Mouse (Mus musculus) spleen, adult 2 months (tissue): ENCODE measurements around the gene Atp1b1. TPM values are rescaled to one million over a fixed set of nuclear protein-coding genes. Genes with fewer than 3 reads are reported as not detected.

Source experiments
- DNase-seq, 2 experiments: peaks; one replicate each; pipeline versions ENCODE4 v3.0.0 to v3.0.0-alpha.2; 2012 to 2021; ENCODE audit warnings: low spot score in 2 of 2, low read depth in 1 of 2
- H3K27ac ChIP-seq: fragments of 200-500 bp; 2 replicates; pipeline ENCODE4 v1.5.1; 2012; ENCODE audit warnings: low read length, inconsistent platforms; ENCODE audit not compliant: insufficient read depth
- H3K27me3 ChIP-seq: fragments of 200-500 bp; 2 replicates; pipeline ENCODE4 v1.6.1; 2012; ENCODE audit warnings: mild to moderate bottlenecking, moderate library complexity, low read length, inconsistent platforms; ENCODE audit not compliant: control insufficient read depth, insufficient read depth
- H3K36me3 ChIP-seq: fragments of 200-500 bp; 2 replicates; pipeline ENCODE4 v1.6.1; 2012; ENCODE audit warnings: mild to moderate bottlenecking, low read length, inconsistent platforms; ENCODE audit not compliant: control insufficient read depth, insufficient read depth
- H3K4me1 ChIP-seq: fragments of 200-500 bp; 2 replicates; pipeline ENCODE4 v1.6.1; 2011; ENCODE audit warnings: inconsistent platforms; ENCODE audit not compliant: control insufficient read depth, insufficient read depth, insufficient read length
- H3K4me3 ChIP-seq: fragments of 200-500 bp; 2 replicates; pipeline ENCODE4 v1.5.1; 2011; ENCODE audit warnings: mild to moderate bottlenecking, inconsistent platforms; ENCODE audit not compliant: insufficient read depth, insufficient read length; ENCODE audit errors: extremely low read depth
- CTCF ChIP-seq: fragments of 200-500 bp; IDR thresholded peaks from 2 replicates; pipeline ENCODE4 v1.5.1; 2011; ENCODE audit warnings: mild to moderate bottlenecking, inconsistent platforms; ENCODE audit not compliant: insufficient read depth, insufficient read length, insufficient replicate concordance; ENCODE audit errors: extremely low read depth
- POLR2A ChIP-seq: fragments of 200-500 bp; IDR thresholded peaks from 2 replicates; pipeline ENCODE4 v1.6.1; 2011; ENCODE audit warnings: low read depth, low read length, inconsistent platforms
- WGBS: fragments of 180-500 bp; shearing (Covaris S2); methylation state at CpG from one replicate; pipeline ENCODE4 v1.1.7; 2018; 5-methylcytosine and 5-hydroxymethylcytosine counted together
- polyA plus RNA-seq: library from polyadenylated mRNA; depleted of rRNA; stranded (reverse); fragments of >200 nt; gene quantifications from 2 replicates; pipeline ENCODE4 v1.2.3, GENCODE M21; 2012

The Atp1b1 gene
- polyA plus RNA-seq, 1 experiment = 11.2 TPM

DNA sequence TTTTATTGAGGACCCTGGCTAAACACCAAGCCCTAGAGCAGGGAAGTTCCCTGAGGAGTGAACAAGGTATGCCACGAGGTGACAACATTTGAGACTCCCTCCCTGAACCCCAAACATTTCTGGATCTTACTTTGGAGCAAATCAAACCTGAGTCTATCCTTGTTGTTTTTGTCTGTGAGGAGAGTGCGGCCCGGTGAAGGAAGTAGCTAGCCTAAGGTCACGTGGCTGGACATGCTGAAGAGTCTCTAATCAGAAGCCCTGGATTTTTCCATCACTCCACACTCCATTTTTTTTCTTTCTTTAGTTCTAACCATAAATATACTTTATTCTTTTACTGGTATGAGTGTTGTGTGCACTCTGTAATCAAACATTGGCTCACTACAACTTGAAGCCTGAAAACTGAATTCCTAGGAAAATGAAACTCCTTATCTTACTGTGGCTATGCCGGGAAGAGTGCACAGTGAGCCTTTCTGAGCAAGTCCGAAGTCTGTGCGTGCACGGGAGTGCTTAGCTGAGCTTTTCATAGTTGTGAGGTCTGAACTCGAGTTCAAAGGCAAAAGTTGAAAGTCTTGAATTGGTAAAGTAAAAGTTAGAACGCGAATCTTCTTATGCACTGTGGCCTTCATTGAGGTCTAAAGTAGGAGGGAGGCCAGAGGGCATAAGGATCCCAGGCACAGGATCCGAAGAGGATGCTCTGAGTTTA lies 41.3 kb downstream of the Atp1b1 start:
- Histone ChIP-seq H3K36me3 (no peaks in the 10 kb centered on the region), H3K4me1 (peaks cover 4% of the 10 kb centered on the region; the same call in 1 of the 2 replicates), H3K4me3 (no peak overlapping the region), H3K27ac (no peak overlapping the region), H3K27me3 (no peaks in the 10 kb centered on the region)
- DNase-seq = no peak
- 88% methylated on average over 12 of the region's 12 CpGs for WGBS
- TF ChIP-seq CTCF (no peak), POLR2A (no peak)

DNA sequence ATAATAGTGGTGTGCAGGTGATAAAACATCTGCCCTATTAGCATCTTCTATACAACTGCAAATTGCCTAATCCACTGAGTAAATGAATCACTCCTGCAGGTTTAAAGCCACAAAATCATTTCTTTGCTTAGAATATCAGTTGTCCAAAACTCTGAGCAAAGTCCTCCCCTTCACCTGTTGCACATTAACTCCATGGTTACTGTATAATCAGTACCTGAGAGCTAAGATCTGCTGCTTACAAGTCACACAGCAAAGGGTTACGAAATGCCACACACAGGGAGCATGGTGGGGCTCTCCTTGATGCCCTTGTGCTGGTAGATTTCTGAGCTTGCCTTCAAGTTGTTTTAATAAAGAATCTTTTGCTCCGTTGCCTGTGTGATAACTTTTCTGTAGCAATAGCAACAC lies 42.8 kb downstream of the Atp1b1 start:
- TF ChIP-seq POLR2A (no peak), CTCF (no peak)
- Histone ChIP-seq H3K36me3 (no peaks in the 10 kb centered on the region), H3K27me3 (no peaks in the 10 kb centered on the region), H3K4me1 (peaks cover 4% of the 10 kb centered on the region; the same call in 1 of the 2 replicates), H3K4me3 (no peak overlapping the region), H3K27ac (no peak overlapping the region)
- WGBS = 97% methylated on average over 2 of the region's 2 CpGs
- DNase-seq = no peak

- Histone ChIP-seq H3K36me3 (no peaks in the 10 kb centered on the region), H3K4me1 (peaks cover 4% of the 10 kb centered on the region; the same call in 1 of the 2 replicates), H3K4me3 (no peak overlapping the region), H3K27me3 (no peaks in the 10 kb centered on the region), H3K27ac (no peak overlapping the region)
- TF ChIP-seq POLR2A (no peak), CTCF (no peak)
- 75% methylated on average over 11 of the region's 11 CpGs for WGBS
- DNase-seq = no peak
Observed at GRCm38 (mm10) chr1:164413608-164414007, 44.5 kb downstream of the Atp1b1 start.

DNA sequence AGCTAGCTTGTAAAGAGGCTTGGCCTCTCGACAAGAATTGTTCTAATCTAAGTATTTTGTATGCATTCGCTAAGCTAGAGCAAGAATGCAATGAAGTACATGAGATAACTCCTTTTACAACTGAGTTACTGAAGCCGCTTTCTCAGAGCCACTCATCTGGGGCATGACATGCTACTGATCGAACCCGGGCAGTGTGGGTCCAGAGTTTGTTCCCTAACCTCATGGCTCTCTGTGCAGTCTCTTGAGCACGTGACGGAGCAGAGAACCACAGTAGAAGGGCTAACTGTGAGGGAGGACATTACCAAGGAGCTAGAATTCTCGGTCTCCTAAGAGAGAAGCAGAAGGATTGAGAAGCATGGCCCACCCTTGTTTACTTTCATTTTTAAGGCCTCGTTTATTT lies 45.2 kb downstream of the Atp1b1 start:
- Histone ChIP-seq H3K27me3 (no peaks in the 10 kb centered on the region), H3K4me1 (peaks cover 4% of the 10 kb centered on the region; the same call in 1 of the 2 replicates), H3K36me3 (no peaks in the 10 kb centered on the region), H3K27ac (no peak overlapping the region), H3K4me3 (no peak overlapping the region)
- TF ChIP-seq CTCF (no peak), POLR2A (no peak)
- WGBS = 89% methylated on average over 9 of the region's 9 CpGs
- no peak for DNase-seq

DNA sequence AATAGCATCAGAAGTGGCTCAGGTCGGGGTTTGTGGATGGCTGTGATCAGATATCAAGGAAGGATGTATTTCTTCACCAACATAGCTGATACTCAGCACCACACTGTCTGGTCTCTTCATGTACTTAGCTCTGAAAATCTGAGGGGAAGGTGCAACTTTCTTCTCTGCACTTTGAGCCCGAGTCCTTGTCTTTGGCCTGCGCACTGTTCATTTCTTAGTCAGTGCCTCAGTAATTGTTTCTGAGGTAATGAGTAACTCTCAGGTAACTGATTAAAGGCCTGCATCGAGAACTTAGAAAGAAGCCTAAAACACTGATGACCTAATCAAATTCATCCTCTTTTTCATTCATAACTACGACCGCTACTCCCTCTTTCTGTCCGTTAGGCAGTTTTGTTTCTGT lies 46.8 kb downstream of the Atp1b1 start:
- H3K27me3 ChIP-seq = no peaks in the 10 kb centered on the region
- TF ChIP-seq POLR2A = no peak
- TF ChIP-seq CTCF = no peak
- no peaks in the 10 kb centered on the region for H3K36me3 ChIP-seq
- H3K27ac ChIP-seq = no peak overlapping the region
- DNase-seq = no peak
- H3K4me1 ChIP-seq = peaks cover 4% of the 10 kb centered on the region; the same call in 1 of the 2 replicates
- WGBS = 91% methylated on average over 7 of the region's 7 CpGs
- no peak overlapping the region for H3K4me3 ChIP-seq

- H3K4me1 ChIP-seq = peaks cover 10% of the 10 kb centered on the region
- H3K36me3 ChIP-seq = no peaks in the 10 kb centered on the region
- no peak for DNase-seq
- H3K4me3 ChIP-seq = no peak overlapping the region
- no peak overlapping the region for H3K27ac ChIP-seq
- no peaks in the 10 kb centered on the region for H3K27me3 ChIP-seq
- 88% methylated on average over 2 of the region's 2 CpGs for WGBS
- TF ChIP-seq POLR2A (no peak), CTCF (no peak)
Observed at GRCm38 (mm10) chr1:164408655-164409054, 49.5 kb downstream of the Atp1b1 start.

DNA sequence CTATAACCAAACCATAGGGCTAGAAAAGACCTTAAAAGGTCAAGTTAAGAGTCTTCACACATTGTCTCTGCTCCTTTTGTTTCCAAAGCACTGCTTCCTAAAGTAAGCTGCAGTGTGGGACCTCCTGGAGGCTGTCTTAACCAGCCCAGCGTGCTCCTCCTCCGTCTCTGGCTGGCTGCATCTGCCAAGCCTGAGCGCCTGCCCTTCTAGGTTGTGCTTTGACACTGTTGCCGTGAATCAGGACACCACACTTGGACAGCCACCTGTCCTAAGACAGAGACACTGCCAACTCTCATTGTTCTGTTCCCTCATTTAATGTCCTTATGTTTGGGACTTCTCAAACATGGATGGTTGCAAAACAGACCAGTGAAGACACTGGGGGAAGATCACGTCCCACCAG lies 51.6 kb downstream of the Atp1b1 start:
- Histone ChIP-seq H3K27me3 (no peaks in the 10 kb centered on the region), H3K27ac (no peak overlapping the region), H3K4me3 (no peak overlapping the region), H3K4me1 (peaks cover 6% of the 10 kb centered on the region), H3K36me3 (0 out of 2 replicates have a peak, but pooled peaks cover 1% of the 10 kb centered on the region)
- 83% methylated on average over 5 of the region's 5 CpGs for WGBS
- no peak for TF ChIP-seq CTCF
- TF ChIP-seq POLR2A = no peak
- DNase-seq = no peak
